Mouse (Mus musculus): ENCODE measurements at regions not wholly inside any gene's neighbourhood (a gene's known extent, or its start where the extent isn't known, plus 50 kb on each side); places are given as distances from the start of the nearest gene placed in this dataset.
A peak's percentile ranks its signal among the peaks of the same experiment; 100 is the strongest.

DNA sequence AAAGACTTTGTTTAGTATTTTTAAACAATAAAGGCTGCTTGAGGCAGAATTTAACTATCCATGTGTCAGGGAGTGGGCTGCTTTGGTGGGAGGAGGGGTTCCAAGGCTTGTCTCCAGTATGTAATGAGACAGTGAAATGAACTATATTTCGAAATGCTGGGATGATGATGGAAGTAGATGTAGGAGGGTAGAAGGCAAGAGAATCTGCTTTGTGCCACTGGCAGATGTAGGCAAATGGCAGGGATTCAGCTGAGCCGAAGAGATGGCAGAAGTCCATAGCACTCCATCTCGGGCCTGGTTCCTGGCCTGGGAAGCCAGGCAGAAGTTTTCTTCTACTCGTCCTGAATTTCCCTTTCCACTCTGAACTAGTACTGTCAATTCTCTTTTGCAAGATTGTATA is 1681.6 kb upstream of the Cdh8 start:
- peak; percentile 96 for ATAC-seq (ENCODE audit: low TSS enrichment)
